Mouse (Mus musculus) kidney, adult 2 months (tissue): ENCODE data around the gene Cd180.

ENCODE experiments used
- CTCF ChIP-seq: fragments of 200-500 bp; conservative IDR thresholded peaks from 2 replicates; pipeline ENCODE4 v1.5.1; 2011; ENCODE audit warnings: low read depth, mild to moderate bottlenecking, control low read depth, low read length, moderate library complexity, mixed read lengths; ENCODE audit not compliant: insufficient read depth, insufficient read length
- POLR2A ChIP-seq: fragments of 200-500 bp; IDR thresholded peaks from one replicate; pipeline ENCODE4 v1.6.1; 2011; ENCODE audit warnings: low read depth, low read length, control low read depth

GRCm38 (mm10) chr13:102647511-102647910 lies 45.8 kb upstream of the Cd180 start:
- TF ChIP-seq CTCF (no peak), POLR2A (no peak)
